Mouse (Mus musculus): ENCODE results near the gene Grn. TPM values are rescaled to one million over a fixed set of nuclear protein-coding genes. Genes with fewer than 3 reads are reported as not detected.
A peak's percentile ranks its signal among the peaks of the same experiment; 100 is the strongest.

The Grn gene
- polyA plus RNA-seq, 1 experiment from 2014 or later: 61.8 TPM

- Histone ChIP-seq H3K9ac (replicated peaks) (no peak overlapping the region), H3K27me3 (no peaks in the 10 kb centered on the region), H3K36me3 (no peaks in the 10 kb centered on the region), H3K4me1 (peaks cover 21% of the 10 kb centered on the region), H3K27ac (replicated peaks) (no peak overlapping the region), H3K4me3 (no peak overlapping the region), H3K9me3 (no peaks in the 10 kb centered on the region), H3K4me2 (replicated peaks) (no peak overlapping the region)
- ATAC-seq (replicated peaks): no peak; the same call in 1 of the 2 replicates
- WGBS: 6% methylated on average over 11 of the region's 11 CpGs
These were observed 18.4 kb upstream of the Grn start for GRCm38 (mm10) chr11:102411704-102412103.

- no peaks in the 10 kb centered on the region for H3K27me3 ChIP-seq
- no peak overlapping the region for H3K9ac ChIP-seq (replicated peaks)
- no peak overlapping the region for H3K27ac ChIP-seq (replicated peaks)
- H3K4me3 ChIP-seq: no peak overlapping the region
- ATAC-seq (replicated peaks): no peak
- WGBS: 74% methylated on average over 8 of the region's 8 CpGs
- no peaks in the 10 kb centered on the region for H3K9me3 ChIP-seq
- H3K36me3 ChIP-seq: no peaks in the 10 kb centered on the region
- H3K4me2 ChIP-seq (replicated peaks): no peak overlapping the region
- peaks cover 12% of the 10 kb centered on the region for H3K4me1 ChIP-seq
These were observed 17.1 kb upstream of the Grn start for GRCm38 (mm10) chr11:102413059-102413458.

- ATAC-seq (replicated peaks): no peak
- Histone ChIP-seq H3K4me2 (replicated peaks) (no peak overlapping the region), H3K36me3 (no peaks in the 10 kb centered on the region), H3K27me3 (no peaks in the 10 kb centered on the region), H3K9me3 (no peaks in the 10 kb centered on the region), H3K4me1 (peaks cover 4% of the 10 kb centered on the region; the same call in 1 of the 2 replicates), H3K9ac (replicated peaks) (no peak overlapping the region), H3K27ac (replicated peaks) (no peak overlapping the region), H3K4me3 (no peak overlapping the region)
- 77% methylated on average over 10 of the region's 10 CpGs for WGBS
These were observed 14.9 kb upstream of the Grn start for GRCm38 (mm10) chr11:102415034-102415802.

- no peak for ATAC-seq (replicated peaks)
- Histone ChIP-seq H3K4me2 (replicated peaks) (no peak overlapping the region), H3K27ac (replicated peaks) (no peak overlapping the region), H3K9me3 (no peaks in the 10 kb centered on the region), H3K27me3 (no peaks in the 10 kb centered on the region), H3K4me1 (no peaks in the 10 kb centered on the region), H3K36me3 (no peaks in the 10 kb centered on the region), H3K9ac (replicated peaks) (no peak overlapping the region), H3K4me3 (no peak overlapping the region)
- WGBS: 88% methylated on average over 1 of the region's 1 CpGs
These were observed 13.0 kb upstream of the Grn start for GRCm38 (mm10) chr11:102417160-102417559.

- Histone ChIP-seq H3K27me3 (no peaks in the 10 kb centered on the region), H3K36me3 (no peaks in the 10 kb centered on the region), H3K4me1 (no peaks in the 10 kb centered on the region), H3K9me3 (no peaks in the 10 kb centered on the region), H3K4me3 (no peak overlapping the region), H3K9ac (replicated peaks) (no peak overlapping the region), H3K27ac (replicated peaks) (no peak overlapping the region), H3K4me2 (replicated peaks) (no peak overlapping the region)
- no peak for ATAC-seq (replicated peaks)
These were observed 11.2 kb upstream of the Grn start for GRCm38 (mm10) chr11:102418887-102419286.

- no peaks in the 10 kb centered on the region for H3K4me1 ChIP-seq
- no peak for ATAC-seq (replicated peaks)
- WGBS: 64% methylated on average over 8 of the region's 8 CpGs
- no peak overlapping the region for H3K9ac ChIP-seq (replicated peaks)
- no peaks in the 10 kb centered on the region for H3K9me3 ChIP-seq
- no peaks in the 10 kb centered on the region for H3K36me3 ChIP-seq
- no peaks in the 10 kb centered on the region for H3K27me3 ChIP-seq
- no peak overlapping the region for H3K27ac ChIP-seq (replicated peaks)
- H3K4me2 ChIP-seq (replicated peaks): no peak overlapping the region
- H3K4me3 ChIP-seq: no peak overlapping the region
These were observed 8.6 kb upstream of the Grn start for GRCm38 (mm10) chr11:102421559-102421958.

- H3K27ac ChIP-seq (replicated peaks): no peak overlapping the region
- no peak overlapping the region for H3K4me2 ChIP-seq (replicated peaks)
- H3K27me3 ChIP-seq: no peaks in the 10 kb centered on the region; the same call in 1 of the 2 replicates
- H3K4me3 ChIP-seq: no peak overlapping the region
- no peaks in the 10 kb centered on the region for H3K9me3 ChIP-seq
- no peak for ATAC-seq (replicated peaks)
- H3K36me3 ChIP-seq: no peaks in the 10 kb centered on the region
- WGBS: 74% methylated on average over 6 of the region's 6 CpGs
- no peak overlapping the region for H3K9ac ChIP-seq (replicated peaks)
- H3K4me1 ChIP-seq: peaks cover 4% of the 10 kb centered on the region
These were observed 5.4 kb upstream of the Grn start for GRCm38 (mm10) chr11:102424666-102425065.

GRCm38 (mm10) chr11:102425555-102426316, 4.4 kb upstream of the Grn start:
- no peak for ATAC-seq (replicated peaks)
- no peak overlapping the region for H3K4me2 ChIP-seq (replicated peaks)
- peaks cover 11% of the 10 kb centered on the region for H3K4me1 ChIP-seq
- H3K36me3 ChIP-seq: no peaks in the 10 kb centered on the region
- H3K9ac ChIP-seq (replicated peaks): no peak overlapping the region
- no peaks in the 10 kb centered on the region; the same call in 1 of the 2 replicates for H3K27me3 ChIP-seq
- 80% methylated on average over 8 of the region's 8 CpGs for WGBS
- no peak overlapping the region for H3K27ac ChIP-seq (replicated peaks)
- H3K9me3 ChIP-seq: no peaks in the 10 kb centered on the region
- no peak overlapping the region for H3K4me3 ChIP-seq

- no peak overlapping the region for H3K27ac ChIP-seq (replicated peaks)
- no peaks in the 10 kb centered on the region for H3K9me3 ChIP-seq
- H3K4me1 ChIP-seq: peaks cover 27% of the 10 kb centered on the region
- WGBS: 73% methylated on average over 8 of the region's 8 CpGs
- no peaks in the 10 kb centered on the region for H3K36me3 ChIP-seq
- H3K9ac ChIP-seq (replicated peaks): no peak overlapping the region
- ATAC-seq (replicated peaks): no peak
- no peak overlapping the region for H3K4me2 ChIP-seq (replicated peaks)
- no peaks in the 10 kb centered on the region; the same call in 1 of the 2 replicates for H3K27me3 ChIP-seq
- no peak overlapping the region for H3K4me3 ChIP-seq
These were observed 1.1 kb upstream of the Grn start for GRCm38 (mm10) chr11:102428981-102429540.

GRCm38 (mm10) chr11:102429551-102429950, 564 bp upstream of the Grn start:
- Histone ChIP-seq H3K36me3 (peaks cover under 1% of the 10 kb centered on the region; the same call in 1 of the 2 replicates), H3K27ac (replicated peaks) (peak overlapping the region; percentile 54; the same call in 1 of the 2 replicates), H3K4me1 (peaks cover 30% of the 10 kb centered on the region), H3K27me3 (no peaks in the 10 kb centered on the region; the same call in 1 of the 2 replicates), H3K9me3 (no peaks in the 10 kb centered on the region), H3K4me2 (replicated peaks) (peak overlapping the region; percentile 99), H3K4me3 (peak overlapping the region; percentile 72), H3K9ac (replicated peaks) (peak overlapping the region; percentile 53)
- 48% methylated on average over 3 of the region's 3 CpGs for WGBS
- no peak for ATAC-seq (replicated peaks)

GRCm38 (mm10) chr11:102431018-102431645, 1.0 kb downstream of the Grn start:
- H3K36me3 ChIP-seq: peaks cover 16% of the 10 kb centered on the region
- H3K4me3 ChIP-seq: peak overlapping the region; percentile 72
- peak overlapping the region; percentile 63 for H3K9ac ChIP-seq (replicated peaks)
- H3K27me3 ChIP-seq: no peaks in the 10 kb centered on the region; the same call in 1 of the 2 replicates
- H3K9me3 ChIP-seq: no peaks in the 10 kb centered on the region
- peak overlapping the region; percentile 99 for H3K4me2 ChIP-seq (replicated peaks)
- H3K4me1 ChIP-seq: peaks cover 33% of the 10 kb centered on the region
- WGBS: 1% methylated on average over 7 of the region's 7 CpGs
- peak overlapping the region; percentile 80 for H3K27ac ChIP-seq (replicated peaks)
- ATAC-seq (replicated peaks): peak; percentile 39; the same call in 1 of the 2 replicates

- H3K27ac ChIP-seq (replicated peaks): no peak overlapping the region
- ATAC-seq (replicated peaks): no peak
- no peak overlapping the region for H3K4me2 ChIP-seq (replicated peaks)
These were observed 1.6 kb downstream of the Grn start for GRCm38 (mm10) chr11:102431728-102432114.

More at GRCm38 (mm10) chr11:102431728-102432114, 1.6 kb downstream of the Grn start:
- H3K36me3 ChIP-seq: peaks cover 21% of the 10 kb centered on the region
- no peaks in the 10 kb centered on the region; the same call in 1 of the 2 replicates for H3K27me3 ChIP-seq
- H3K9ac ChIP-seq (replicated peaks): no peak overlapping the region
- WGBS: 88% methylated on average over 3 of the region's 3 CpGs
- no peak overlapping the region for H3K4me3 ChIP-seq
- H3K4me1 ChIP-seq: peaks cover 33% of the 10 kb centered on the region
- no peaks in the 10 kb centered on the region for H3K9me3 ChIP-seq
